ENCODE assay signal across 27 mouse cellular contexts in genomic region chr3:101487436-101487835, GRCm38 (mm10).
DNase-seq lines count a peak whose midpoint lies in the region; ATAC-seq lines count a peak whose summit lies in the region.
"Had no signal": no experiment of that assay in that cellular context is flagged by ENCODE, and none has a peak within 500 bp of the region (broad histone marks: within the 10 kb centered on the region; RNA-seq: fewer than 3 reads in every experiment).

No protein-coding gene starts in this region.

- no peak overlapping the region for H3K9ac ChIP-seq in midbrain, embryonic 11.5 days (ENCODE audit: low read length)
- no peak overlapping the region for H3K9ac ChIP-seq in midbrain, embryonic 13.5 days (replicated peaks)
- H3K9ac ChIP-seq: embryonic facial prominence, embryonic 12.5 days; embryonic facial prominence, embryonic 15.5 days; forebrain, postnatal 0 days; heart, embryonic 12.5 days; heart, embryonic 15.5 days; hindbrain, embryonic 15.5 days had no signal

- ATAC-seq in midbrain, embryonic 11.5 days (ENCODE audit: low FRiP score): no peak
- no peak for ATAC-seq in midbrain, embryonic 13.5 days
- no peak for ATAC-seq in megakaryocyte-erythroid progenitor cell, adult 5-6 weeks (replicated peaks; ENCODE audit: low FRiP score, low TSS enrichment, poor library complexity, severe bottlenecking)
- no peak for ATAC-seq in granulocyte monocyte progenitor cell, adult 5-6 weeks (replicated peaks; ENCODE audit: poor library complexity, severe bottlenecking)
- ATAC-seq: forebrain, embryonic 14.5 days; forebrain, postnatal 0 days; intestine, postnatal 0 days had no signal

- H3K27ac ChIP-seq in midbrain, embryonic 11.5 days (ENCODE audit: low read depth, low read length): no peak overlapping the region
- no peak overlapping the region for H3K27ac ChIP-seq in midbrain, embryonic 13.5 days
- H3K27ac ChIP-seq: embryonic facial prominence, embryonic 12.5 days; embryonic facial prominence, embryonic 15.5 days; gastrocnemius, adult 2 months; heart, embryonic 15.5 days; hindbrain, embryonic 15.5 days had no signal

- no peaks in the 10 kb centered on the region for H3K27me3 ChIP-seq in midbrain, embryonic 11.5 days (ENCODE audit: control insufficient read depth, insufficient read depth, low read length)
- no peaks in the 10 kb centered on the region for H3K27me3 ChIP-seq in midbrain, embryonic 13.5 days
- H3K27me3 ChIP-seq: embryonic facial prominence, embryonic 12.5 days; embryonic facial prominence, embryonic 15.5 days; heart, embryonic 12.5 days; heart, embryonic 15.5 days; hindbrain, embryonic 15.5 days had no signal

- no peak overlapping the region for H3K4me2 ChIP-seq in midbrain, embryonic 11.5 days
- no peak overlapping the region for H3K4me2 ChIP-seq in midbrain, embryonic 13.5 days (replicated peaks)
- H3K4me2 ChIP-seq: embryonic facial prominence, embryonic 12.5 days; embryonic facial prominence, embryonic 15.5 days; heart, embryonic 12.5 days; heart, embryonic 15.5 days; hindbrain, embryonic 15.5 days had no signal

- no peaks in the 10 kb centered on the region for H3K4me1 ChIP-seq in midbrain, embryonic 11.5 days (ENCODE audit: control insufficient read depth, insufficient read depth, low read length)
- no peaks in the 10 kb centered on the region for H3K4me1 ChIP-seq in midbrain, embryonic 13.5 days (replicated peaks)
- H3K4me1 ChIP-seq: embryonic facial prominence, embryonic 12.5 days; embryonic facial prominence, embryonic 15.5 days; heart, embryonic 12.5 days had no signal

- no peaks in the 10 kb centered on the region for H3K9me3 ChIP-seq in midbrain, embryonic 11.5 days (ENCODE audit: control insufficient read depth, low read length)
- H3K9me3 ChIP-seq in midbrain, embryonic 13.5 days: no peaks in the 10 kb centered on the region
- H3K9me3 ChIP-seq: embryonic facial prominence, embryonic 12.5 days; embryonic facial prominence, embryonic 15.5 days; heart, embryonic 12.5 days; heart, embryonic 15.5 days; hindbrain, embryonic 15.5 days had no signal

- 86% methylated on average over 5 of the region's 5 CpGs for WGBS in midbrain, embryonic 11.5 days
- 86% methylated on average over 5 of the region's 5 CpGs for WGBS in midbrain, embryonic 13.5 days

- DNase-seq in adrenal gland, adult 2 months: peak; percentile 73
- DNase-seq in adrenal gland, postnatal 25 days: no peak
- peak; percentile 47 for DNase-seq in midbrain, embryonic 11.5 days (ENCODE audit: low spot score, missing footprints)
- DNase-seq in ZHBTc4 (ENCODE audit: low read depth, low spot score): peak; percentile 42
- peak; percentile 52 to 61 for DNase-seq in adrenal gland, postnatal 36 days
- DNase-seq: B cell, adult 2 months; cerebellum, adult 11 months; cerebellum, adult 2 months; cerebellum, adult 9-11 months; cerebellum, postnatal 25 days; forebrain, postnatal 0 days; gastrocnemius, adult 2 months; gastrocnemius, postnatal 14 days; heart, adult 18-20 months; heart, postnatal 10 days; heart, postnatal 4 days; kidney, adult 2 months had no signal

- no peaks in the 10 kb centered on the region for H3K36me3 ChIP-seq in midbrain, embryonic 11.5 days (ENCODE audit: control insufficient read depth, insufficient read depth, low read length)
- H3K36me3 ChIP-seq in midbrain, embryonic 13.5 days: no peaks in the 10 kb centered on the region
- H3K36me3 ChIP-seq: embryonic facial prominence, embryonic 12.5 days; embryonic facial prominence, embryonic 15.5 days; heart, embryonic 12.5 days; heart, embryonic 15.5 days; hindbrain, embryonic 15.5 days had no signal

- H3K4me3 ChIP-seq in midbrain, embryonic 11.5 days (ENCODE audit: low read depth, low read length): no peak overlapping the region
- H3K4me3 ChIP-seq in midbrain, embryonic 13.5 days (replicated peaks): no peak overlapping the region
- H3K4me3 ChIP-seq: embryonic facial prominence, embryonic 12.5 days; embryonic facial prominence, embryonic 15.5 days; gastrocnemius, adult 2 months; heart, embryonic 12.5 days; heart, embryonic 15.5 days; hindbrain, embryonic 15.5 days had no signal
